Mouse (Mus musculus): ENCODE data around the gene Gm20509. TPM values are rescaled to one million over a fixed set of nuclear protein-coding genes. Genes with fewer than 3 reads are reported as not detected.
"Not testable (repeated sequence)": the region's sequence is repeated elsewhere in the genome, so short reads cannot be mapped to it uniquely, and the experiment has no call there.

The Gm20509 gene
- polyA plus RNA-seq, 1 experiment from 2014 or later: not detected

- Histone ChIP-seq H3K4me3 (replicated peaks; ENCODE audit: low read depth, low read length) (no peak overlapping the region), H3K4me2 (ENCODE audit: low read length) (no peak overlapping the region), H3K36me3 (ENCODE audit: control insufficient read depth, insufficient read depth, low read length) (no peaks in the 10 kb centered on the region), H3K27ac (replicated peaks; ENCODE audit: low read depth, low read length) (no peak overlapping the region), H3K9me3 (ENCODE audit: control insufficient read depth, low read length) (no peaks in the 10 kb centered on the region), H3K4me1 (ENCODE audit: control insufficient read depth, insufficient read depth, low read length) (no peaks in the 10 kb centered on the region), H3K27me3 (ENCODE audit: control insufficient read depth, insufficient read depth, low read length) (no peaks in the 10 kb centered on the region), H3K9ac (replicated peaks; ENCODE audit: low read length) (no peak overlapping the region)
- DNase-seq: no peak
- ATAC-seq (ENCODE audit: low FRiP score, low TSS enrichment): no peak
- WGBS: 85% methylated on average over 8 of the region's 8 CpGs
Measured at GRCm38 (mm10) chr9:73072426-73072825, 29.8 kb upstream of the Gm20509 start.

- ATAC-seq (ENCODE audit: low FRiP score, low TSS enrichment) (no peak), DNase-seq (no peak)
- H3K4me2 ChIP-seq (ENCODE audit: low read length): no peak overlapping the region
- no peak overlapping the region for H3K9ac ChIP-seq (replicated peaks; ENCODE audit: low read length)
- no peak overlapping the region for H3K4me3 ChIP-seq (replicated peaks; ENCODE audit: low read depth, low read length)
- H3K4me1 ChIP-seq (ENCODE audit: control insufficient read depth, insufficient read depth, low read length): no peaks in the 10 kb centered on the region
- no peak overlapping the region for H3K27ac ChIP-seq (replicated peaks; ENCODE audit: low read depth, low read length)
- 94% methylated on average over 5 of the region's 5 CpGs for WGBS
- H3K9me3 ChIP-seq (ENCODE audit: control insufficient read depth, low read length): no peaks in the 10 kb centered on the region
- H3K27me3 ChIP-seq (ENCODE audit: control insufficient read depth, insufficient read depth, low read length): no peaks in the 10 kb centered on the region
- no peaks in the 10 kb centered on the region for H3K36me3 ChIP-seq (ENCODE audit: control insufficient read depth, insufficient read depth, low read length)
Measured at GRCm38 (mm10) chr9:73073169-73073568, 29.1 kb upstream of the Gm20509 start.

DNA sequence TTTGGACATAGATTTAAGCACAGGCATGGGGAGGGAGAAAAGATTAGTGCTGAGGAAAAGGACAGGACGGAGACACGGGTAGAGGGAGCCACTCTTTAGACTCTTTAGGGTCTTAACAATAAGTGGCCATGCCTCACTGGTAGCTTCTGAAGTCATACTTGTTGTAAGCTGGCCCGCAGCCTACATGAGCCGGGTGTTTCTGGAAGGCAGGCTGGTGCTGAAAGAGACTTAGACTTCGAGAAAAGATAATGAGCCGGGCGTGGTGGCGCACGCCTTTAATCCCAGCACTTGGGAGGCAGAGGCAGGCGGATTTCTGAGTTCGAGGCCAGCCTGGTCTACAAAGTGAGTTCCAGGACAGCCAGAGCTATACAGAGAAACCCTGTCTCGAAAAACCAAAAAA is 22.9 kb upstream of the Gm20509 start:
- H3K9me3 ChIP-seq (ENCODE audit: control insufficient read depth, low read length); H3K36me3 ChIP-seq (ENCODE audit: control insufficient read depth, insufficient read depth, low read length); H3K4me1 ChIP-seq (ENCODE audit: control insufficient read depth, insufficient read depth, low read length); DNase-seq; H3K27me3 ChIP-seq (ENCODE audit: control insufficient read depth, insufficient read depth, low read length); H3K4me3 ChIP-seq (replicated peaks; ENCODE audit: low read depth, low read length); H3K9ac ChIP-seq (replicated peaks; ENCODE audit: low read length); H3K27ac ChIP-seq (replicated peaks; ENCODE audit: low read depth, low read length); H3K4me2 ChIP-seq (ENCODE audit: low read length); ATAC-seq (ENCODE audit: low FRiP score, low TSS enrichment): not testable (repeated sequence)
- 82% methylated on average over 10 of the region's 12 CpGs for WGBS

- no peak for DNase-seq
- H3K9ac ChIP-seq (replicated peaks; ENCODE audit: low read length): no peak overlapping the region
- H3K36me3 ChIP-seq (ENCODE audit: control insufficient read depth, insufficient read depth, low read length): no peaks in the 10 kb centered on the region
- no peak overlapping the region for H3K4me2 ChIP-seq (ENCODE audit: low read length)
- H3K27me3 ChIP-seq (ENCODE audit: control insufficient read depth, insufficient read depth, low read length): no peaks in the 10 kb centered on the region
- 38% methylated on average over 7 of the region's 7 CpGs for WGBS
- H3K27ac ChIP-seq (replicated peaks; ENCODE audit: low read depth, low read length): no peak overlapping the region
- H3K4me1 ChIP-seq (ENCODE audit: control insufficient read depth, insufficient read depth, low read length): no peaks in the 10 kb centered on the region
- no peak for ATAC-seq (ENCODE audit: low FRiP score, low TSS enrichment)
- H3K4me3 ChIP-seq (replicated peaks; ENCODE audit: low read depth, low read length): no peak overlapping the region
- H3K9me3 ChIP-seq (ENCODE audit: control insufficient read depth, low read length): no peaks in the 10 kb centered on the region
Measured at GRCm38 (mm10) chr9:73079801-73080325, 22.4 kb upstream of the Gm20509 start.

DNA sequence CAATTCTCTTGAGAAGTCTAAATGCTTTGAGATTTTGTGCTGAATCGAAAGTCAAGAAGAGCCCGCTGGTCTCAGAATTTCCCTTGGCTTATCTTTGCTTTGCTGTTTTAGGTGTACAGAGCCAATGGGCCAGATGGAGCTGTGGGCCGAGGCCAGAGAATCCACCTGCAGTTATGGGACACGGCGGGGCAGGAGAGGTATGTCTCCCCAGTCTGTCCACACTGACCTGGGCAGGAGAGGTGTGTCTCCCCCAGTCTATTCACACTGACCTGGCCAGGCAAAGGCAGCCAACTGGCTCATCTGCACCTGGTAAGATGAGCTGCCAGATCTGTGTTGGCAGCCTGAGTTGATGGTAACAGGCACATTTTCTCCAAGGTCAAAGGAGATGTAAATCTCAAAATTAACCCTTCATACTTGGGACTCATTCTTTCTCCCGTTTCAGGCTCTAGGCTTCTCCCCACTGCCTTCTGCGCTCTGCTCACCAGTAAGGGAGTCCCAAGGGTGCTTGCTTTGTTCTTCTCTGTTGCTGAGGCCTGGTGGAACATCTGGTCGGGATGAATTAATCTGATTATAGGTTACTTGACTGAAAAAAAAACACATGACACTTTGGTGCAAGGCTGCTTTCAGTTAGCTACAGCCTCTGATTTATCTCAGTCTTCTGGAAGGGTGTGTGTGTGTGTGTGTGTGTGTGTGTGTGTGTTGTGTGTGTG is 19.8 kb upstream of the Gm20509 start:
- WGBS: 74% methylated on average over 8 of the region's 8 CpGs

GRCm38 (mm10) chr9:73083956-73084355 is 18.3 kb upstream of the Gm20509 start:
- WGBS: 78% methylated on average over 6 of the region's 6 CpGs
- DNase-seq (no peak), ATAC-seq (ENCODE audit: low FRiP score, low TSS enrichment) (no peak)
- H3K27me3 ChIP-seq (ENCODE audit: control insufficient read depth, insufficient read depth, low read length): no peaks in the 10 kb centered on the region
- no peaks in the 10 kb centered on the region for H3K9me3 ChIP-seq (ENCODE audit: control insufficient read depth, low read length)
- H3K4me1 ChIP-seq (ENCODE audit: control insufficient read depth, insufficient read depth, low read length): no peaks in the 10 kb centered on the region
- H3K9ac ChIP-seq (replicated peaks; ENCODE audit: low read length): no peak overlapping the region
- no peaks in the 10 kb centered on the region for H3K36me3 ChIP-seq (ENCODE audit: control insufficient read depth, insufficient read depth, low read length)
- no peak overlapping the region for H3K4me3 ChIP-seq (replicated peaks; ENCODE audit: low read depth, low read length)
- H3K27ac ChIP-seq (replicated peaks; ENCODE audit: low read depth, low read length): no peak overlapping the region
- no peak overlapping the region for H3K4me2 ChIP-seq (ENCODE audit: low read length)

More for the DNA sequence above, 19.8 kb upstream of the Gm20509 start:
- Histone ChIP-seq H3K27ac (replicated peaks; ENCODE audit: low read depth, low read length) (no peak overlapping the region), H3K9me3 (ENCODE audit: control insufficient read depth, low read length) (no peaks in the 10 kb centered on the region), H3K4me3 (replicated peaks; ENCODE audit: low read depth, low read length) (no peak overlapping the region), H3K4me1 (ENCODE audit: control insufficient read depth, insufficient read depth, low read length) (no peaks in the 10 kb centered on the region), H3K36me3 (ENCODE audit: control insufficient read depth, insufficient read depth, low read length) (no peaks in the 10 kb centered on the region), H3K9ac (replicated peaks; ENCODE audit: low read length) (no peak overlapping the region), H3K4me2 (ENCODE audit: low read length) (no peak overlapping the region), H3K27me3 (ENCODE audit: control insufficient read depth, insufficient read depth, low read length) (no peaks in the 10 kb centered on the region)
- ATAC-seq (ENCODE audit: low FRiP score, low TSS enrichment): no peak
- no peak for DNase-seq

DNA sequence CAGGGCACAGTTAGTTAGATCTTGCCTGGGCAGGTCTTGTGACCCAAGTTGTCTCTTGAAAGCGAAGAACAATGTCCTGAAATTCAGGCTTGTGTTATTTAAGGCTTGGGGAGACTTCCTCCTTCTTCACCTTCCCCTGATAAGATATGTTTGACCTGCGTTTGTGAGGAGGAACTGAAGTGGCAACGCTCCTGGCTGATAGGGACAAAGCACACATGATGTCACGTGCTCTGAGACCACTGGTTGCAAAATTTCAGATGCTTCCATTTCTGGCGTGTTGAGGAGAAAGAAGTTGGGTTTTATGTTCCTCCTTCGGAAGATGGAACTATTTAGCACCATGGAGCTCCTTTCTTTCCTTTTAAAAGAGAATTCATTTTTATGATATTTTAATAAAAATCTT is 16.4 kb upstream of the Gm20509 start:
- WGBS: 88% methylated on average over 6 of the region's 6 CpGs
- no peak overlapping the region for H3K4me3 ChIP-seq (replicated peaks; ENCODE audit: low read depth, low read length)
- no peaks in the 10 kb centered on the region for H3K9me3 ChIP-seq (ENCODE audit: control insufficient read depth, low read length)
- DNase-seq (no peak), ATAC-seq (ENCODE audit: low FRiP score, low TSS enrichment) (no peak)
- no peak overlapping the region for H3K27ac ChIP-seq (replicated peaks; ENCODE audit: low read depth, low read length)
- no peak overlapping the region for H3K9ac ChIP-seq (replicated peaks; ENCODE audit: low read length)
- no peaks in the 10 kb centered on the region for H3K27me3 ChIP-seq (ENCODE audit: control insufficient read depth, insufficient read depth, low read length)
- H3K4me2 ChIP-seq (ENCODE audit: low read length): no peak overlapping the region
- no peaks in the 10 kb centered on the region for H3K4me1 ChIP-seq (ENCODE audit: control insufficient read depth, insufficient read depth, low read length)
- no peaks in the 10 kb centered on the region for H3K36me3 ChIP-seq (ENCODE audit: control insufficient read depth, insufficient read depth, low read length)

- Histone ChIP-seq H3K27me3 (ENCODE audit: control insufficient read depth, insufficient read depth, low read length) (no peaks in the 10 kb centered on the region), H3K4me1 (ENCODE audit: control insufficient read depth, insufficient read depth, low read length) (no peaks in the 10 kb centered on the region), H3K9ac (replicated peaks; ENCODE audit: low read length) (no peak overlapping the region), H3K36me3 (ENCODE audit: control insufficient read depth, insufficient read depth, low read length) (no peaks in the 10 kb centered on the region), H3K27ac (replicated peaks; ENCODE audit: low read depth, low read length) (no peak overlapping the region), H3K9me3 (ENCODE audit: control insufficient read depth, low read length) (no peaks in the 10 kb centered on the region), H3K4me3 (replicated peaks; ENCODE audit: low read depth, low read length) (no peak overlapping the region), H3K4me2 (ENCODE audit: low read length) (no peak overlapping the region)
- DNase-seq (no peak), ATAC-seq (ENCODE audit: low FRiP score, low TSS enrichment) (no peak)
- 61% methylated on average over 8 of the region's 8 CpGs for WGBS
Measured at GRCm38 (mm10) chr9:73087121-73087520, 15.1 kb upstream of the Gm20509 start.

DNA sequence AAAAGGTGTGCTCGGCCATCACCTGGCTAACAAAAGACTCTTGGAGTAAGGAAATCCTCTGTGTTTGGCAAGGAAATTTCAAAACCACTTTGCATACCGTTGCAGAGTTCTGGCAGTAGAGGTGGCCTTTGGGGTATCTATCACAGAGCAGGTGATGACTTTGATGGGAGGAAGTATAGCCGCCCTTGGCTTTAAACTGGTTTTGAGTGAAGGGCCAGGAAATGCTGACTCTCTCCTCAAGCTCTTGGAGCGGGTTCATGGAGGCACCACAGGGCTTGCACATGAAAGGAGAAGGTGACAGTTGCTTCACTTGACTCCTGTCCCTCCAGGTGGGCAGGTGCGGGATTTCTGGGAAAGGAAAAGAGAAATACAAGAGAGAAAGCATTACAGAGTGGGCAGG is 14.7 kb upstream of the Gm20509 start:
- H3K9ac ChIP-seq (replicated peaks; ENCODE audit: low read length): no peak overlapping the region
- no peaks in the 10 kb centered on the region for H3K9me3 ChIP-seq (ENCODE audit: control insufficient read depth, low read length)
- H3K4me3 ChIP-seq (replicated peaks; ENCODE audit: low read depth, low read length): no peak overlapping the region
- H3K4me2 ChIP-seq (ENCODE audit: low read length): no peak overlapping the region
- H3K4me1 ChIP-seq (ENCODE audit: control insufficient read depth, insufficient read depth, low read length): no peaks in the 10 kb centered on the region
- whole genome bisulfite sequencing: 84% methylated on average over 5 of the region's 5 CpGs
- H3K27me3 ChIP-seq (ENCODE audit: control insufficient read depth, insufficient read depth, low read length): no peaks in the 10 kb centered on the region
- no peaks in the 10 kb centered on the region for H3K36me3 ChIP-seq (ENCODE audit: control insufficient read depth, insufficient read depth, low read length)
- DNase-seq (no peak), ATAC-seq (ENCODE audit: low FRiP score, low TSS enrichment) (no peak)
- no peak overlapping the region for H3K27ac ChIP-seq (replicated peaks; ENCODE audit: low read depth, low read length)
